Mouse (Mus musculus) hindbrain, embryonic 14.5 days (tissue): ENCODE data around the gene Slfn9. TPM values are rescaled to one million over a fixed set of nuclear protein-coding genes. Genes with fewer than 3 reads are reported as not detected.
"Not testable (repeated sequence)": the region's sequence is repeated elsewhere in the genome, so short reads cannot be mapped to it uniquely, and the experiment has no call there.

Experiments
- ATAC-seq: fragments of 200-750 bp; cut with Nextera tagmentation; 2 replicates; pipeline ENCODE4 v1.8.0; 2017; ENCODE audit warnings: moderate number of reproducible peaks, mild to moderate bottlenecking, moderate TSS enrichment, moderate library complexity; ENCODE audit not compliant: low FRiP score
- DNase-seq: peaks from one replicate; pipeline ENCODE4 v3.0.0-alpha.2; 2015; ENCODE audit warnings: low spot score
- H3K27ac ChIP-seq: fragments of 300-500 bp; sonication (generic); 2 replicates; pipeline ENCODE4 v1.5.1; 2014; ENCODE audit warnings: mild to moderate bottlenecking, moderate library complexity
- H3K27me3 ChIP-seq: fragments of 300-500 bp; sonication (generic); 2 replicates; pipeline ENCODE4 v1.6.1; 2014; ENCODE audit warnings: mild to moderate bottlenecking, low read length, mixed read lengths; ENCODE audit not compliant: control insufficient read depth, insufficient read depth
- H3K36me3 ChIP-seq: fragments of 300-500 bp; sonication (generic); replicated peaks from 2 replicates; pipeline ENCODE4 v1.6.1; 2014; ENCODE audit not compliant: control insufficient read depth, insufficient read depth
- H3K4me1 ChIP-seq: fragments of 300-500 bp; sonication (generic); replicated peaks from 2 replicates; pipeline ENCODE4 v1.6.1; 2014; ENCODE audit warnings: antibody characterized with exemption, low read length, mixed read lengths; ENCODE audit not compliant: control insufficient read depth, insufficient read depth
- H3K4me2 ChIP-seq: fragments of 300-500 bp; sonication (generic); replicated peaks from 2 replicates; pipeline ENCODE4 v1.6.1; 2014; ENCODE audit warnings: mild to moderate bottlenecking, moderate library complexity
- H3K4me3 ChIP-seq: fragments of 300-500 bp; sonication (generic); replicated peaks from 2 replicates; pipeline ENCODE4 v1.5.1; 2014; ENCODE audit warnings: mild to moderate bottlenecking, low read length
- H3K9ac ChIP-seq: fragments of 300-500 bp; sonication (generic); 2 replicates; pipeline ENCODE4 v1.6.1; 2014
- H3K9me3 ChIP-seq: fragments of 300-500 bp; sonication (generic); 2 replicates; pipeline ENCODE4 v1.6.1; 2016; ENCODE audit warnings: low read length; ENCODE audit not compliant: control insufficient read depth
- WGBS: fragments of 180-500 bp; shearing (Covaris S2); extraction: QIAGEN DNeasy Blood & Tissue Kit; methylation state at CpG from one replicate; pipeline ENCODE4 v1.1.7; 2014; 5-methylcytosine and 5-hydroxymethylcytosine counted together
- polyA plus RNA-seq: library from polyadenylated mRNA; unstranded; fragments of >200 nt; fragmentation: Nextera tagmentation; extraction: Ambion mirVana; gene quantifications from 2 replicates; pipeline ENCODE4 v1.2.1, GENCODE M21; 2014

Slfn9 gene
- polyA plus RNA-seq, 1 experiment from 2014 or later = 1.8 TPM

- H3K9ac ChIP-seq = no peak overlapping the region
- H3K27ac ChIP-seq = no peak overlapping the region
- no peaks in the 10 kb centered on the region for H3K4me1 ChIP-seq
- 75% methylated on average over 1 of the region's 1 CpGs for WGBS
- no peaks in the 10 kb centered on the region for H3K27me3 ChIP-seq
- no peak overlapping the region for H3K4me2 ChIP-seq
- H3K9me3 ChIP-seq = no peaks in the 10 kb centered on the region
- ATAC-seq (no peak), DNase-seq (no peak)
- H3K4me3 ChIP-seq = no peak overlapping the region
- no peaks in the 10 kb centered on the region for H3K36me3 ChIP-seq
Measured at GRCm38 (mm10) chr11:83013356-83013755, 21.7 kb upstream of the Slfn9 start.

GRCm38 (mm10) chr11:82990612-82991385 is 831 bp downstream of the Slfn9 start:
- H3K4me3 ChIP-seq = peak overlapping the region; percentile 30
- peak overlapping the region; percentile 26; the same call in 1 of the 2 replicates for H3K9ac ChIP-seq
- not testable (repeated sequence) for H3K36me3 ChIP-seq, H3K27ac ChIP-seq, H3K4me1 ChIP-seq, H3K9me3 ChIP-seq, ATAC-seq
- DNase-seq = peak; percentile 38
- WGBS = 17% methylated on average over 19 of the region's 19 CpGs
- peak overlapping the region; percentile 56 for H3K4me2 ChIP-seq
- peaks cover 11% of the 10 kb centered on the region; the same call in 1 of the 2 replicates for H3K27me3 ChIP-seq

GRCm38 (mm10) chr11:82989357-82989756 is 2.3 kb downstream of the Slfn9 start:
- Histone ChIP-seq H3K4me3 (no peak overlapping the region), H3K9ac (no peak overlapping the region), H3K27me3 (peaks cover 11% of the 10 kb centered on the region; the same call in 1 of the 2 replicates), H3K4me2 (peak overlapping the region; percentile 19; the same call in 1 of the 2 replicates), H3K9me3 (no peaks in the 10 kb centered on the region), H3K4me1 (peaks cover 4% of the 10 kb centered on the region; the same call in 1 of the 2 replicates), H3K27ac (no peak overlapping the region), H3K36me3 (no peaks in the 10 kb centered on the region)
- ATAC-seq (no peak), DNase-seq (no peak)
- 32% methylated on average over 12 of the region's 12 CpGs for WGBS

- peaks cover 4% of the 10 kb centered on the region; the same call in 1 of the 2 replicates for H3K4me1 ChIP-seq
- H3K27ac ChIP-seq = no peak overlapping the region
- 87% methylated on average over 6 of the region's 6 CpGs for WGBS
- no peaks in the 10 kb centered on the region for H3K36me3 ChIP-seq
- peaks cover 11% of the 10 kb centered on the region; the same call in 1 of the 2 replicates for H3K27me3 ChIP-seq
- no peak overlapping the region for H3K4me2 ChIP-seq
- H3K9me3 ChIP-seq = no peaks in the 10 kb centered on the region
- no peak overlapping the region for H3K9ac ChIP-seq
- no peak for DNase-seq
- ATAC-seq = no peak
- H3K4me3 ChIP-seq = no peak overlapping the region
Measured at GRCm38 (mm10) chr11:82987621-82988020, 4.0 kb downstream of the Slfn9 start.

GRCm38 (mm10) chr11:82983193-82983592 is 8.4 kb downstream of the Slfn9 start:
- DNase-seq (no peak), ATAC-seq (no peak)
- no peaks in the 10 kb centered on the region for H3K36me3 ChIP-seq
- no peak overlapping the region for H3K4me2 ChIP-seq
- no peak overlapping the region for H3K4me3 ChIP-seq
- no peaks in the 10 kb centered on the region for H3K27me3 ChIP-seq
- WGBS = 80% methylated on average over 17 of the region's 17 CpGs
- no peak overlapping the region for H3K9ac ChIP-seq
- no peaks in the 10 kb centered on the region for H3K9me3 ChIP-seq
- H3K27ac ChIP-seq = no peak overlapping the region
- no peaks in the 10 kb centered on the region for H3K4me1 ChIP-seq

GRCm38 (mm10) chr11:82982409-82982808 is 9.2 kb downstream of the Slfn9 start:
- not testable (repeated sequence) for H3K4me3 ChIP-seq, ATAC-seq, H3K27ac ChIP-seq, H3K9ac ChIP-seq, H3K9me3 ChIP-seq, H3K27me3 ChIP-seq, DNase-seq, H3K4me1 ChIP-seq, H3K36me3 ChIP-seq, H3K4me2 ChIP-seq
- 96% methylated on average over 2 of the region's 2 CpGs for WGBS

- no peak for DNase-seq
- Histone ChIP-seq H3K4me1 (peaks cover 9% of the 10 kb centered on the region; the same call in 1 of the 2 replicates), H3K9ac (no peak overlapping the region), H3K27me3 (no peaks in the 10 kb centered on the region; the same call in 1 of the 2 replicates), H3K4me3 (no peak overlapping the region), H3K9me3 (no peaks in the 10 kb centered on the region), H3K27ac (no peak overlapping the region), H3K4me2 (no peak overlapping the region), H3K36me3 (no peaks in the 10 kb centered on the region)
- ATAC-seq = no peak
- WGBS = 64% methylated on average over 5 of the region's 5 CpGs
Measured at GRCm38 (mm10) chr11:82973916-82974315, 17.7 kb downstream of the Slfn9 start.

GRCm38 (mm10) chr11:82971590-82971974 is 20.0 kb downstream of the Slfn9 start:
- peak overlapping the region; percentile 17; the same call in 1 of the 2 replicates for H3K9ac ChIP-seq
- H3K4me2 ChIP-seq = peak overlapping the region; percentile 44
- no peaks in the 10 kb centered on the region for H3K9me3 ChIP-seq
- H3K36me3 ChIP-seq = no peaks in the 10 kb centered on the region
- 61% methylated on average over 9 of the region's 11 CpGs for WGBS
- no peak for DNase-seq
- ATAC-seq = no peak
- peak overlapping the region; percentile 52; the same call in 1 of the 2 replicates for H3K27ac ChIP-seq
- H3K4me1 ChIP-seq = peaks cover 9% of the 10 kb centered on the region; the same call in 1 of the 2 replicates
- H3K27me3 ChIP-seq = no peaks in the 10 kb centered on the region; the same call in 1 of the 2 replicates
- H3K4me3 ChIP-seq = peak overlapping the region; percentile 22

- WGBS = 9% methylated on average over 31 of the region's 31 CpGs
- DNase-seq = peak; percentile 75
Measured at GRCm38 (mm10) chr11:82970712-82971589, 20.7 kb downstream of the Slfn9 start.

More at GRCm38 (mm10) chr11:82970712-82971589, 20.7 kb downstream of the Slfn9 start:
- peak; percentile 65; the same call in 1 of the 2 replicates for ATAC-seq
- peak overlapping the region; percentile 17 for H3K9ac ChIP-seq
- no peaks in the 10 kb centered on the region for H3K36me3 ChIP-seq
- peak overlapping the region; percentile 52 for H3K27ac ChIP-seq
- H3K4me1 ChIP-seq = peaks cover 9% of the 10 kb centered on the region; the same call in 1 of the 2 replicates
- H3K27me3 ChIP-seq = no peaks in the 10 kb centered on the region; the same call in 1 of the 2 replicates
- no peaks in the 10 kb centered on the region for H3K9me3 ChIP-seq
- H3K4me2 ChIP-seq = peak overlapping the region; percentile 44
- peak overlapping the region; percentile 22 for H3K4me3 ChIP-seq
